Mouse (Mus musculus) limb, embryonic 11.5 days (tissue): ENCODE data around the gene Socs3. TPM values are rescaled to one million over a fixed set of nuclear protein-coding genes. Genes with fewer than 3 reads are reported as not detected.
A peak's percentile ranks its signal among the peaks of the same experiment; 100 is the strongest.

Experiments used
- ATAC-seq: fragments of 200-750 bp; cut with Nextera tagmentation; 2 replicates; pipeline ENCODE4 v1.8.0; 2017; ENCODE audit warnings: low read depth; ENCODE audit not compliant: insufficient number of reproducible peaks, low FRiP score, low TSS enrichment
- DNase-seq: peaks from one replicate; pipeline ENCODE4 v3.0.0-alpha.2; 2015; ENCODE audit warnings: low spot score
- H3K27ac ChIP-seq: fragments of 300-500 bp; sonication (generic); replicated peaks from 2 replicates; pipeline ENCODE4 v1.5.1; 2014; ENCODE audit warnings: low read depth, mild to moderate bottlenecking, low read length
- H3K27me3 ChIP-seq: fragments of 300-500 bp; sonication (generic); 2 replicates; pipeline ENCODE4 v1.6.1; 2014; ENCODE audit warnings: mild to moderate bottlenecking, low read length, mixed read lengths; ENCODE audit not compliant: control insufficient read depth, insufficient read depth
- H3K36me3 ChIP-seq: fragments of 300-500 bp; sonication (generic); 2 replicates; pipeline ENCODE4 v1.6.1; 2014; ENCODE audit warnings: mild to moderate bottlenecking, low read length, moderate library complexity, mixed read lengths; ENCODE audit not compliant: control insufficient read depth, insufficient read depth
- H3K4me1 ChIP-seq: fragments of 300-500 bp; sonication (generic); 2 replicates; pipeline ENCODE4 v1.6.1; 2014; ENCODE audit warnings: low read length, mixed read lengths; ENCODE audit not compliant: control insufficient read depth, insufficient read depth
- H3K4me2 ChIP-seq: fragments of 300-500 bp; sonication (generic); 2 replicates; pipeline ENCODE4 v1.6.1; 2014; ENCODE audit warnings: low read depth, mild to moderate bottlenecking, moderate library complexity; ENCODE audit not compliant: severe bottlenecking
- H3K4me3 ChIP-seq: fragments of 300-500 bp; sonication (generic); 2 replicates; pipeline ENCODE4 v1.5.1; 2014; ENCODE audit warnings: low read depth, low read length
- H3K9ac ChIP-seq: fragments of 300-500 bp; sonication (generic); 2 replicates; pipeline ENCODE4 v1.6.1; 2014; ENCODE audit warnings: mild to moderate bottlenecking, low read length
- H3K9me3 ChIP-seq: fragments of 300-500 bp; sonication (generic); 2 replicates; pipeline ENCODE4 v1.6.1; 2016; ENCODE audit warnings: low read length; ENCODE audit not compliant: control insufficient read depth
- WGBS: fragments of 180-500 bp; shearing (Covaris S2); extraction: QIAGEN DNeasy Blood & Tissue Kit; methylation state at CpG from one replicate; pipeline ENCODE4 v1.1.7; 2014; 5-methylcytosine and 5-hydroxymethylcytosine counted together
- polyA plus RNA-seq: library from polyadenylated mRNA; unstranded; fragments of >200 nt; fragmentation: Nextera tagmentation; extraction: Ambion mirVana; gene quantifications from 2 replicates; pipeline ENCODE4 v1.2.1, GENCODE M21; 2014

Gene Socs3
- polyA plus RNA-seq, 1 experiment from 2014 or later = 5.4 TPM

GRCm38 (mm10) chr11:117971646-117972242, 1.9 kb upstream of the Socs3 start:
- WGBS = 56% methylated on average over 2 of the region's 2 CpGs
- DNase-seq (no peak), ATAC-seq (no peak)
- no peak overlapping the region for H3K4me3 ChIP-seq
- H3K27me3 ChIP-seq = peaks cover 10% of the 10 kb centered on the region
- no peak overlapping the region for H3K9ac ChIP-seq
- H3K9me3 ChIP-seq = no peaks in the 10 kb centered on the region
- H3K4me1 ChIP-seq = peaks cover 32% of the 10 kb centered on the region
- H3K36me3 ChIP-seq = no peaks in the 10 kb centered on the region
- H3K27ac ChIP-seq = no peak overlapping the region
- H3K4me2 ChIP-seq = no peak overlapping the region

DNA sequence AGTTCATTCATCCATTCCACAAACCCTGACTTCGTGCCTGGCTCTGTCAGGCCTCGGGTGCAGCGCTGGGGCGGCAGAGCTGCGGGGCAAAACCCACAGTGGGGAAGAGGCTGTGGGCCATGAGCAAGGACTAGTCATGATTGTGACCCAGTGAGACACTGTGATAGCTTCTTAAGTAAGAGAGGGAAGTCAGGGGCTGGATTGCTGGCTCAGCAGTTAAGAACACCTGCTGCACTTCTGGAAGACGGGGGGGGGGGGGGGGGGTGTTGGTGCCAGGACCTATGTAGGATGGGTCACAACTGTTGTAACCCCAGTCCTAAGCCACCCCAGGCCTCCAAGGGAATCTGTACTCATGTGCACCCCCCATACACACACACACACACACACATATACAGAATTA, 1.3 kb upstream of the Socs3 start:
- Histone ChIP-seq H3K4me2 (no peak overlapping the region), H3K9ac (no peak overlapping the region), H3K27ac (no peak overlapping the region), H3K4me1 (peaks cover 35% of the 10 kb centered on the region), H3K36me3 (no peaks in the 10 kb centered on the region), H3K4me3 (no peak overlapping the region), H3K9me3 (no peaks in the 10 kb centered on the region), H3K27me3 (peaks cover 10% of the 10 kb centered on the region)
- ATAC-seq (no peak), DNase-seq (no peak)
- WGBS = 73% methylated on average over 6 of the region's 6 CpGs

GRCm38 (mm10) chr11:117969100-117969944, 525 bp downstream of the Socs3 start:
- DNase-seq = peak; percentile 97
- Histone ChIP-seq H3K27ac (peak overlapping the region; percentile 94), H3K9me3 (no peaks in the 10 kb centered on the region), H3K4me3 (peak overlapping the region; percentile 74), H3K9ac (peak overlapping the region; percentile 87), H3K27me3 (peaks cover 10% of the 10 kb centered on the region), H3K36me3 (no peaks in the 10 kb centered on the region), H3K4me2 (peak overlapping the region; percentile 100), H3K4me1 (peaks cover 36% of the 10 kb centered on the region)
- peak; percentile 88 for ATAC-seq
- WGBS = under 1% methylated on average over 59 of the region's 65 CpGs

- 0% methylated on average over 34 of the region's 34 CpGs for WGBS
- Histone ChIP-seq H3K9me3 (no peaks in the 10 kb centered on the region), H3K27ac (peak overlapping the region; percentile 94), H3K4me3 (peak overlapping the region; percentile 74), H3K4me1 (peaks cover 40% of the 10 kb centered on the region), H3K9ac (peak overlapping the region; percentile 87), H3K36me3 (no peaks in the 10 kb centered on the region), H3K27me3 (peaks cover 10% of the 10 kb centered on the region), H3K4me2 (peak overlapping the region; percentile 100)
- ATAC-seq (peak; percentile 45), DNase-seq (no peak)
Observed at GRCm38 (mm10) chr11:117968716-117969099, 1.1 kb downstream of the Socs3 start.

DNA sequence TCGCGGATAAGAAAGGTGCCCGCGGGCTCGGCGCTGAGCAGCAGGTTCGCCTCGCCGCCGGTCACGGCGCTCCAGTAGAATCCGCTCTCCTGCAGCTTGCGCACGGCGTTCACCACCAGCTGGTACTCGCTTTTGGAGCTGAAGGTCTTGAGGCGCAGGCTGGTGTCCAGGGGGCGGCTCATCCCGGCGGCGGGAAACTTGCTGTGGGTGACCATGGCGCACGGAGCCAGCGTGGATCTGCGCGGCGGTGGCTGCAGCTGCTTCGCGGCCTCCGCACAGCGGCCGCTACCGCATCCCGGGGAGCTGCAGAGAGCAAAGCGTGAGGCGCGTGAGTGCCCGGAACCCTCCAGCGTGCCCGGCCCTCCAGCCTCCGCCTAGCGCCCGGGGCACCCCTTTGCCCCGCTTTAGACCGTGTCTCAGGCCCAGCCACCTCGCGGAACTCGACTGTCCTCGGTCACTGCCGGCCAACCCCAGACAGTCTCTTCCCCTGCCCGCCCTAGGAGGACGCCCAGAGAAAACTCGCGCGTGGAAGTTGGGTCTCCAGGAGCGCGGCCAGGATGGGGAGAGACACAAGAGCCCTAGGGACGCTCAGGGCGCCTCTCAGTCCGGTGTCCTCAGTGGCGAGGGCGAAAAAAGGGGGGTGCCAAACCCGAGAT, 1.7 kb downstream of the Socs3 start:
- no peak for ATAC-seq
- Histone ChIP-seq H3K9me3 (no peaks in the 10 kb centered on the region), H3K4me2 (peak overlapping the region; percentile 100), H3K36me3 (no peaks in the 10 kb centered on the region), H3K27me3 (peaks cover 10% of the 10 kb centered on the region), H3K4me1 (peaks cover 44% of the 10 kb centered on the region), H3K9ac (peak overlapping the region; percentile 87), H3K27ac (no peak overlapping the region; the same call in 1 of the 2 replicates), H3K4me3 (peak overlapping the region; percentile 74)
- WGBS = under 1% methylated on average over 64 of the region's 64 CpGs
- DNase-seq = peak; percentile 70

DNA sequence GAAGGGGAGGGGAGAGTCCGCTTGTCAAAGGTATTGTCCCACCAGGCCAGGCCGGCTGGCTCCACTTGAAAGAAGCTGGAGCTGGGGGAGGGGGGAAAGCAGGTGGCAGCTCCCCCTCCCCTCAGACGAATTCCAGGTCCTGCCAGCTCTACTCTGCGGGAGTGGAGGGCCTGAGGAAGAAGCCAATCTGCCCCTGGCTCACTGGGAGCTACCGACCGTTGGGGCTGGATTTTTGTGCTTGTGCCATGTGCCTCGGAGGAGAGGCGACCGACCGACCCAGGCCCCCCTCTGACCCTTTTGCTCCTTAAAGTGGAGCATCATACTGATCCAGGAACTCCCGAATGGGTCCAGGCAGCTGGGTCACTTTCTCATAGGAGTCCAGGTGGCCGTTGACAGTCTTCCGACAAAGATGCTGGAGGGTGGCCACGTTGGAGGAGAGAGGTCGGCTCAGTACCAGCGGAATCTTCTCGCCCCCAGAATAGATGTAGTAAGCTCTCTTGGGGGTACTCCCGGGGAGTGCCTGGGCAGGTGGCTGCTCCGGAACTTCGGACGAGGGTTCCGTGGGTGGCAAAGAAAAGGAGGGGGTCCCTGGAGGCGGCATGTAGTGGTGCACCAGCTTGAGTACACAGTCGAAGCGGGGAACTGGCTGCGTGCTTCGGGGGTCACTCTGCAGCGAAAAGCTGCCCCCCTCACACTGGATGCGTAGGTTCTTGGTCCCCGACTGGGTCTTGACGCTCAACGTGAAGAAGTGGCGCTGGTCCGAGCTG, 2.4 kb downstream of the Socs3 start:
- Histone ChIP-seq H3K4me1 (peaks cover 51% of the 10 kb centered on the region), H3K4me3 (peak overlapping the region; percentile 74), H3K27me3 (peaks cover 10% of the 10 kb centered on the region), H3K9me3 (no peaks in the 10 kb centered on the region), H3K27ac (no peak overlapping the region), H3K4me2 (peak overlapping the region; percentile 100), H3K36me3 (no peaks in the 10 kb centered on the region), H3K9ac (peak overlapping the region; percentile 87)
- 7% methylated on average over 34 of the region's 34 CpGs for WGBS
- no peak for ATAC-seq
- DNase-seq = peak; percentile 38

GRCm38 (mm10) chr11:117966506-117967100, 3.2 kb downstream of the Socs3 start:
- Histone ChIP-seq H3K9me3 (no peaks in the 10 kb centered on the region), H3K36me3 (no peaks in the 10 kb centered on the region), H3K4me2 (peak overlapping the region; percentile 100; the same call in 1 of the 2 replicates), H3K4me3 (no peak overlapping the region), H3K9ac (no peak overlapping the region), H3K27me3 (peaks cover 10% of the 10 kb centered on the region), H3K4me1 (peaks cover 57% of the 10 kb centered on the region), H3K27ac (no peak overlapping the region)
- DNase-seq (no peak), ATAC-seq (no peak)
- 36% methylated on average over 7 of the region's 7 CpGs for WGBS
